Mouse (Mus musculus) stomach, postnatal 0 days (tissue): ENCODE measurements around the gene Sez6.

ENCODE experiments used
- CTCF ChIP-seq: IDR thresholded peaks from 2 replicates; pipeline ENCODE4 v1.5.1; 2016; ENCODE audit warnings: antibody characterized with exemption, low read depth, mild to moderate bottlenecking, moderate library complexity
- EP300 ChIP-seq: optimal IDR thresholded peaks from 2 replicates; pipeline ENCODE3; 2016; ENCODE audit warnings: antibody characterized with exemption

DNA sequence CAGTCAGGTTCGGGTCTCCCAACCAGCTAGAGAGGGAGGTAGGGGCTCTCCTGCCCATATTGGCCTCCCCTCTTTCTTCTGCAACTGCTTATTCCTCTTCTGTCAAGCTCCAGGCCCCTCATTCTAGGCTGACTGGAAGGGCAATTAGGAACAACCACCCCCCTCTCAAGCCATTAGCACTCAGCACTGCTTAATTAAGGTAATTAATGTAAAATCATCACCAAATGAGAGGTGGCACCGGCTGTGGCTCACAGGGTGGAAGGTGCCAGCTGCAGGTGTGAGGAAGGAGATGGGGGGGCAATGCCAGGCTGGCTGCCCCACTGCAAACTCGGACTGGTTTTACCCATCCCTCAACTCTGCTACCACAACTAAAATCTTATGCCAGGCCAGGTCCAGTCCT, 25.8 kb downstream of the Sez6 start:
- TF ChIP-seq EP300 (no peak), CTCF (no peak)
